In the genomic region with DNA sequence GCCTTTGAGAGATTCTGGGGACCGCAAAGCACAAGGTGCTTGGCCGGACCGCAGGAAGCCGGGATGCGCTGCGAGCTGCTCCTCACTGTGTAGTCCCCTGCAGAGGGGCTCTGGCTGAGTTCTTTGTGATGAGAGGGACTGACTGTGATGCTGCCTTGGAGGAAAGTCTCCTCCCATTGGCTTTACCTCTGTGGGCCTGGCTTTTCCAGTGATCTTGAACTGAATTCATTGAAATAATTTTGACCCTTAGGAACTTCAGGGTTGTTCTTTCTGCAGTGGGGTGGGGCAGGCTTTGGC, we compare ENCODE assay signal across 8 mouse cellular contexts. TPM values are rescaled to one million over a fixed set of nuclear protein-coding genes. Genes with fewer than 3 reads are reported as not detected.
A peak's percentile ranks its signal among the peaks of the same experiment; 100 is the strongest.
DNase-seq lines count a peak whose midpoint lies in the region; ATAC-seq and TF ChIP-seq lines count a peak whose summit lies in the region.

No protein-coding gene starts in this region.

- H3K36me3 ChIP-seq in kidney, postnatal 0 days (ENCODE audit: insufficient read depth, low read length), result no peaks in the 10 kb centered on the region
- no peaks in the 10 kb centered on the region for H3K36me3 ChIP-seq in myocyte (ENCODE audit: control insufficient read depth, insufficient read depth)

- no peak overlapping the region for H3ac ChIP-seq in myocyte (ENCODE audit: control insufficient read depth, insufficient read length)

- WGBS in kidney, postnatal 0 days, result 69% methylated on average over 6 of the region's 6 CpGs

- ATAC-seq in kidney, postnatal 0 days (replicated peaks; ENCODE audit: low FRiP score, low read depth), result no peak

- TF ChIP-seq CTCF in kidney, postnatal 0 days (IDR thresholded peaks at IDR 0.05; ENCODE audit: low read depth), result no peak
- no peak for TF ChIP-seq CTCF in cortical plate, adult 2 months (IDR thresholded peaks at IDR 0.05; ENCODE audit: extremely low read depth, insufficient read depth, low read length)

- H3K9ac ChIP-seq in kidney, postnatal 0 days (ENCODE audit: low read depth, low read length), result no peak overlapping the region

- H3K27ac ChIP-seq in kidney, postnatal 0 days, result no peak overlapping the region
- H3K27ac ChIP-seq in cortical plate, adult 2 months (ENCODE audit: insufficient read depth, low read length), result 0 out of 2 replicates have a peak overlapping the region, but pooled peaks have one; percentile 3

- DNase-seq in kidney, postnatal 0 days (ENCODE audit: low spot score), result no peak
- no peak for DNase-seq in kidney, postnatal 14 days
- DNase-seq in heart, postnatal 4 days, result peak; percentile 31
- DNase-seq in right cerebral cortex, postnatal 25 days, result no peak
- DNase-seq in thymus, postnatal 25 days, result no peak
- no peak for DNase-seq in adrenal gland, postnatal 10 days

- peak overlapping the region; percentile 93 for H3K4me2 ChIP-seq in kidney, postnatal 0 days (ENCODE audit: low read length)
- peak overlapping the region; percentile 80 for H3K4me2 ChIP-seq in myocyte (ENCODE audit: low read depth)

- H3K9me3 ChIP-seq in kidney, postnatal 0 days (replicated peaks; ENCODE audit: low read length), result no peaks in the 10 kb centered on the region

- H3K4me1 ChIP-seq in kidney, postnatal 0 days (replicated peaks; ENCODE audit: insufficient read depth, low read length), result no peaks in the 10 kb centered on the region
- H3K4me1 ChIP-seq in cortical plate, adult 2 months (ENCODE audit: control insufficient read depth, insufficient read depth, low read length), result peaks cover 26% of the 10 kb centered on the region

- TF ChIP-seq POLR2A in cortical plate, adult 2 months (IDR thresholded peaks at IDR 0.05; ENCODE audit: extremely low read depth, insufficient read depth, low read length), result no peak
- TF ChIP-seq POLR2A in myocyte (IDR thresholded peaks at IDR 0.05; ENCODE audit: insufficient read length, low read depth), result no peak

- peaks cover 60% of the 10 kb centered on the region for H3K79me2 ChIP-seq in myocyte (ENCODE audit: control insufficient read depth, insufficient read depth)

- peak overlapping the region; percentile 53; the same call in 1 of the 2 replicates for H3K4me3 ChIP-seq in kidney, postnatal 0 days (replicated peaks; ENCODE audit: low read depth, low read length)
- H3K4me3 ChIP-seq in cortical plate, adult 2 months (ENCODE audit: insufficient read depth, low read length), result peak overlapping the region; percentile 75
- peak overlapping the region; percentile 58 for H3K4me3 ChIP-seq in myocyte

- H3K27me3 ChIP-seq in kidney, postnatal 0 days (ENCODE audit: insufficient read depth, low read length), result no peaks in the 10 kb centered on the region
- H3K27me3 ChIP-seq in myocyte (ENCODE audit: control insufficient read depth, insufficient read depth, insufficient read length), result no peaks in the 10 kb centered on the region

TF ChIP-seq in myocyte, 11 proteins besides CTCF, POLR2A, EP300 and RAD21:
- TF ChIP-seq TCF12 (IDR thresholded peaks at IDR 0.05; ENCODE audit: insufficient read depth, poor library complexity, severe bottlenecking) (no peak), MAX (IDR thresholded peaks at IDR 0.05; ENCODE audit: low read depth) (no peak), MYOD1 (IDR thresholded peaks at IDR 0.05; ENCODE audit: control insufficient read depth in 1 of 3, insufficient read length in 2 of 3, low read depth in 2 of 3) (no peak), MYOG (IDR thresholded peaks at IDR 0.05; ENCODE audit: control insufficient read depth in 1 of 3, insufficient read depth in 1 of 3, insufficient read length in 2 of 3, low read depth in 2 of 3) (no peak), E2F4 (IDR thresholded peaks at IDR 0.05; ENCODE audit: insufficient read depth) (no peak), SRF (IDR thresholded peaks at IDR 0.05; ENCODE audit: control insufficient read depth, insufficient read length, low read depth) (no peak)
TF ChIP-seq in myocyte: peak in this region for 0.

RNA-seq across cellular contexts. Expression of gene Mical2, which starts 1.6 kb away (rescaled TPM):
- polyA plus RNA-seq in kidney, postnatal 0 days (2015; fragmentation: Nextera tagmentation; extraction: Ambion mirVana), result 5.1 and 5.7 TPM in 2 replicates
- polyA plus RNA-seq in cortical plate, adult 2 months (2012; rRNA removed), result 371 and 405 TPM in 2 replicates
- total RNA-seq in heart, postnatal 4 days (2021), result 100 to 1,000 TPM; 281 to 298 TPM
- 34.8 TPM for polyA plus RNA-seq in myocyte (2012; fragmentation: generic; extraction: Trizol)
- total RNA-seq in adrenal gland, postnatal 10 days (2021), result 10 to 100 TPM; 17.4 to 22.7 TPM

Comparison
In these comparisons a context has a peak if more than half of its experiments do, and no peak if none do; other contexts are left out.
1. RNA of gene Mical2, which starts 1.6 kb away (polyA plus RNA-seq): 371 to 405 TPM in cortical plate, adult 2 months; 34.8 TPM in myocyte (single experiment) and 5.1 to 5.7 TPM in kidney, postnatal 0 days; every median in the first group is over 10 times any median in the second.
2. Peak in every context shown above with its lines, with median percentiles within 50 percentile points of each other: H3K4me3 ChIP-seq.